Mouse (Mus musculus) olfactory bulb, adult 2 months (tissue): ENCODE measurements around the gene Pnpo.

ENCODE experiments used
- CTCF ChIP-seq: fragments of 200-500 bp; IDR thresholded peaks from 2 replicates; pipeline ENCODE4 v1.5.1; 2012; ENCODE audit warnings: low read depth, mild to moderate bottlenecking, low read length, moderate library complexity; ENCODE audit not compliant: insufficient read depth
- POLR2A ChIP-seq: fragments of 200-500 bp; IDR thresholded peaks from 2 replicates; pipeline ENCODE4 v1.6.1; 2012; ENCODE audit warnings: mild to moderate bottlenecking, low read depth, low read length, moderate library complexity; ENCODE audit not compliant: insufficient read depth

DNA sequence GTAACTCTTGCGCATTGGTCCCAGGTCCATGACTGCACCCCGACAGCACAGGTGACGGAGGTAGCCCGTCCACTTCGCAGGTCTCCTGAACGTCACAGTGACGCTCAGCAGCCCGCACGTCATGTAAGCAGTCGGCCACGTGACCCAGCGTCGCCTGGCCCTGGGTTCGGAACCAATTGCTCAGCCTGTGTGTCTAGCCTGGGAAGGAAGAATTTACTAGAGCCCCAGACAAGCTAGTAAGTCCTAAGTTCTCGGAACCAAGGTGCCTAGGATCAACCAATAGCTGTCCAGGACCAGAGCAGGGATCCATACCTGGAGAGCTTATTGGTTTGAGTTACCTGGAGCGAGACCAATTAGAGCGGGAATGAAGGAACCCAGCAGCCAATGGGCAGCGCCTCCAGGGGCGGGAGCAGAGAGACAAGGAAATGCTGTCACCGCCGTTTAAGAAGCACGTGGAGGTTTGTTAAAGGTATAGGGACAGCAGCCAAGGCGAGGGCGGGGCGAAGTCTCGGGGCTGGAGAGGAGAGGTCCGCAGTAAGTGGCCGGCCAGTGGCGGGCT is at the start of gene Pnpo:
- TF ChIP-seq POLR2A: no peak
- no peak for TF ChIP-seq CTCF
